Mouse (Mus musculus) spleen, postnatal 36 days (tissue): ENCODE data around the gene Hadhb.

Experiments
- DNase-seq, 2 experiments: peaks; one replicate each; pipeline ENCODE4 v3.0.0; 2022; ENCODE audit warnings: low spot score in 2 of 2, mixed read lengths in 1 of 2

Gene Hadhb

GRCm38 (mm10) chr5:30233042-30233441, 78.0 kb downstream of the Hadhb start:
- DNase-seq = no peak

GRCm38 (mm10) chr5:30233979-30234378, 78.9 kb downstream of the Hadhb start:
- DNase-seq = no peak
